Mouse (Mus musculus): Measurements from ENCODE around the gene Morc2b. TPM values are rescaled to one million over a fixed set of nuclear protein-coding genes. Genes with fewer than 3 reads are reported as not detected.
"Not testable (repeated sequence)": the region's sequence is repeated elsewhere in the genome, so short reads cannot be mapped to it uniquely, and the experiment has no call there.

The Morc2b gene
- not detected in 2 replicates for polyA plus RNA-seq (2011; ENCODE audit: insufficient read depth, insufficient read length, low replicate concordance, missing spikeins)

- Histone ChIP-seq H3K27ac (ENCODE audit: control insufficient read depth, insufficient read depth, low read depth, low read length, poor library complexity) (no peak within 1 kb of the TSS), H3K4me3 (replicated peaks; ENCODE audit: control insufficient read depth, low read depth, low read length) (no peak within 1 kb of the TSS), H3K4me1 (ENCODE audit: control insufficient read depth, insufficient read depth, low read length) (no peaks in the 10 kb centered on the region)
- TF ChIP-seq POLR2A (IDR thresholded peaks at IDR 0.05; ENCODE audit: borderline replicate concordance, control insufficient read depth, low read depth, low read length): no peak
- TF ChIP-seq CTCF (IDR thresholded peaks at IDR 0.05; ENCODE audit: control insufficient read depth, insufficient read depth, low read length): no peak
- 76% methylated on average over 18 of the region's 18 CpGs for WGBS
Observed at GRCm38 (mm10) chr17:33139261-33139820, at the start of gene Morc2b. Gene Morc2b (minus strand): TSS chr17:33139683.

DNA sequence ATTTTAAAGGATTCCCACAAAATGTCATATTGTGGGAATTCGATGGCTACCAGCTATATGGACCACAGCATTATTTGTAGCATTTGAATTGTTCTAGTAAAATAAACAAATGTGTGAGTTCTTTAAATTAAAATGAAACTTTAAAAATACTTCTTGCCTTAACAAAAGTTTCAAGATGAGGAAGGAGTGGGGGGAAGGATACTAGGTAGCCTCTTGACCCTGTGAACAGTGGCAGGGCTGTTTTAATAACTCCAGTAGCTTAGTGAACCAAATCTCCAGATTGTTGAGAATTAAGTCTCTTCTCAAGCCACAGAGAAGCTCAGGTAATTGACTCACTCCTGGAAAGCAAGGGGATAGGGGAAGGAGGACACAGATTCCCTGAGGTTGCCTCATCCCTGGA, 28.7 kb upstream of the Morc2b start, which contains the start of gene Olfr55:
Gene Olfr55, plus strand, starts transcription at position 301 of the 400 bp plus-strand sequence.
- H3K4me3 ChIP-seq (replicated peaks; ENCODE audit: control insufficient read depth, low read depth, low read length); H3K4me1 ChIP-seq (ENCODE audit: control insufficient read depth, insufficient read depth, low read length); H3K27ac ChIP-seq (ENCODE audit: control insufficient read depth, insufficient read depth, low read depth, low read length, poor library complexity): not testable (repeated sequence)
- 71% methylated on average over 1 of the region's 1 CpGs for WGBS

DNA sequence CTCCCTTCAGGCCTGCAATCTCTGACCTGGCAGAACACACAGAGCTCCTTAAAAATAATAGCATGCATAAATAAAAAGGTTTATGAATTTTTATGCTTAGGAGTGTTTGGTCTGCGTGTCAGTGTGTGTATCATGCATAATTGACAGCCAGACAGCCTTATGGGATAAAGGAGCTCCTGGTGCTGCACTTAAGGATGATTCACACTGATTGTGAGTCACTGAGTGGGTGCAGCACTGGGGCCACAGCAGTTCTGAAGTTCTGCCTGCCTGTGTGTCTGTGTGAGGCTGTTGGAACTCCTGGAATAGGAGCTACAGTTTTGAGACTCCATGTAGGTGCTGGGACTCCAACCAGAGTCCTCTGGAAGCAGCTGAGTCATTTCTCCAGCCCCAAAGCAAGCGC, 13.2 kb downstream of the Morc2b start:
- 50% methylated on average over 2 of the region's 2 CpGs for WGBS
- TF ChIP-seq CTCF (IDR thresholded peaks at IDR 0.05; ENCODE audit: control insufficient read depth, insufficient read depth, low read length): no peak

DNA sequence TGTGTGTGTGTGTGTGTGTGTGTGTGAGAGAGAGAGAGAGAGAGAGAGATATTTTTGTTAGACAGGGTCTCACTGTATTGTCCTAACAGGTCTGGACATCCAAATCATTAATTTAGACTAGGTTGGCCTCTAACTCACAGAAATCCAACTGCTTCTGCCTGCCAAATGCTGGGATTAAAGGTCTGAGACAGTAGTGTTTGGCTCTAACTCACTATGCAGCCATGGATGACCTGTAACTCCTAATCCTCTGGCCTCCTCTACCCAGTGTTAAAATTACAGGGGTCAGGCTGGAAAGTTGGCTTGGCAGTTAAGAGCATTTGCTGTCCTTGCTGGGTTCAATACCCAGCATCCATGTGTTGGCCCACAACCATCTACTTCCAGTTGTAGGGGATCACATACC, 14.9 kb downstream of the Morc2b start:
- no peak overlapping the region for H3K4me3 ChIP-seq (replicated peaks; ENCODE audit: control insufficient read depth, low read depth, low read length)
- H3K4me1 ChIP-seq (ENCODE audit: control insufficient read depth, insufficient read depth, low read length): no peaks in the 10 kb centered on the region
- no peak for TF ChIP-seq CTCF (IDR thresholded peaks at IDR 0.05; ENCODE audit: control insufficient read depth, insufficient read depth, low read length)
- TF ChIP-seq POLR2A (IDR thresholded peaks at IDR 0.05; ENCODE audit: borderline replicate concordance, control insufficient read depth, low read depth, low read length): no peak
- H3K27ac ChIP-seq (ENCODE audit: control insufficient read depth, insufficient read depth, low read depth, low read length, poor library complexity): no peak overlapping the region

More for the DNA sequence above, 13.2 kb downstream of the Morc2b start:
- Histone ChIP-seq H3K4me1 (ENCODE audit: control insufficient read depth, insufficient read depth, low read length) (no peaks in the 10 kb centered on the region), H3K27ac (ENCODE audit: control insufficient read depth, insufficient read depth, low read depth, low read length, poor library complexity) (no peak overlapping the region), H3K4me3 (replicated peaks; ENCODE audit: control insufficient read depth, low read depth, low read length) (no peak overlapping the region)

GRCm38 (mm10) chr17:33097396-33097795, 42.1 kb downstream of the Morc2b start:
- Histone ChIP-seq H3K4me1 (ENCODE audit: control insufficient read depth, insufficient read depth, low read length) (no peaks in the 10 kb centered on the region; the same call in 1 of the 2 replicates), H3K4me3 (replicated peaks; ENCODE audit: control insufficient read depth, low read depth, low read length) (no peak overlapping the region), H3K27ac (ENCODE audit: control insufficient read depth, insufficient read depth, low read depth, low read length, poor library complexity) (no peak overlapping the region)
- 67% methylated on average over 2 of the region's 2 CpGs for WGBS
- no peak for TF ChIP-seq CTCF (IDR thresholded peaks at IDR 0.05; ENCODE audit: control insufficient read depth, insufficient read depth, low read length)
- no peak for TF ChIP-seq POLR2A (IDR thresholded peaks at IDR 0.05; ENCODE audit: borderline replicate concordance, control insufficient read depth, low read depth, low read length)

GRCm38 (mm10) chr17:33092391-33093193, 46.9 kb downstream of the Morc2b start:
- 3% methylated on average over 31 of the region's 31 CpGs for WGBS
- Histone ChIP-seq H3K4me1 (ENCODE audit: control insufficient read depth, insufficient read depth, low read length) (no peaks in the 10 kb centered on the region; the same call in 1 of the 2 replicates), H3K27ac (ENCODE audit: control insufficient read depth, insufficient read depth, low read depth, low read length, poor library complexity) (peak overlapping the region; percentile 36), H3K4me3 (replicated peaks; ENCODE audit: control insufficient read depth, low read depth, low read length) (peak overlapping the region; percentile 99)
- TF ChIP-seq POLR2A (IDR thresholded peaks at IDR 0.05; ENCODE audit: borderline replicate concordance, control insufficient read depth, low read depth, low read length) (peak; percentile 24; the same call in 1 of the 2 replicates), CTCF (IDR thresholded peaks at IDR 0.05; ENCODE audit: control insufficient read depth, insufficient read depth, low read length) (no peak)

DNA sequence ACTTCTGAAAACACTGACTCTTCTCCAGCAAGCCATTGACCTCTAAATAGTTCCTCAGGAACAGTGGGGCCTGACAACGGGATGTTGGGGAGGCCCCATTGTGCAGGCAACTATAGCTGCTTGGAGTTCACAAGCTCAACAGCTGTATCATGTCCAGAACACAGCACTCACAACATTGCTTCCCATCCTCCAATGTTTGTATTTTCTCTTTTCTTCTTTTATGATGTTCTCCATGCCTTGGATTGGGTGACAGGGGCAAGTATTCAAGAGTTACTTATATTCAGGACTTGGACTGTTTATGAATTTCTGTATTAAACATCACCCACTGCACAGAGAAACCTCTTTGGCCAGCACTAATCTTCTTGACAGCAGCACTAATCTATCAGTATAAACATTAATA, 47.9 kb downstream of the Morc2b start:
- 86% methylated on average over 1 of the region's 1 CpGs for WGBS
- Histone ChIP-seq H3K4me3 (replicated peaks; ENCODE audit: control insufficient read depth, low read depth, low read length) (no peak overlapping the region), H3K27ac (ENCODE audit: control insufficient read depth, insufficient read depth, low read depth, low read length, poor library complexity) (no peak overlapping the region), H3K4me1 (ENCODE audit: control insufficient read depth, insufficient read depth, low read length) (no peaks in the 10 kb centered on the region; the same call in 1 of the 2 replicates)
- TF ChIP-seq POLR2A (IDR thresholded peaks at IDR 0.05; ENCODE audit: borderline replicate concordance, control insufficient read depth, low read depth, low read length) (no peak), CTCF (IDR thresholded peaks at IDR 0.05; ENCODE audit: control insufficient read depth, insufficient read depth, low read length) (no peak)

DNA sequence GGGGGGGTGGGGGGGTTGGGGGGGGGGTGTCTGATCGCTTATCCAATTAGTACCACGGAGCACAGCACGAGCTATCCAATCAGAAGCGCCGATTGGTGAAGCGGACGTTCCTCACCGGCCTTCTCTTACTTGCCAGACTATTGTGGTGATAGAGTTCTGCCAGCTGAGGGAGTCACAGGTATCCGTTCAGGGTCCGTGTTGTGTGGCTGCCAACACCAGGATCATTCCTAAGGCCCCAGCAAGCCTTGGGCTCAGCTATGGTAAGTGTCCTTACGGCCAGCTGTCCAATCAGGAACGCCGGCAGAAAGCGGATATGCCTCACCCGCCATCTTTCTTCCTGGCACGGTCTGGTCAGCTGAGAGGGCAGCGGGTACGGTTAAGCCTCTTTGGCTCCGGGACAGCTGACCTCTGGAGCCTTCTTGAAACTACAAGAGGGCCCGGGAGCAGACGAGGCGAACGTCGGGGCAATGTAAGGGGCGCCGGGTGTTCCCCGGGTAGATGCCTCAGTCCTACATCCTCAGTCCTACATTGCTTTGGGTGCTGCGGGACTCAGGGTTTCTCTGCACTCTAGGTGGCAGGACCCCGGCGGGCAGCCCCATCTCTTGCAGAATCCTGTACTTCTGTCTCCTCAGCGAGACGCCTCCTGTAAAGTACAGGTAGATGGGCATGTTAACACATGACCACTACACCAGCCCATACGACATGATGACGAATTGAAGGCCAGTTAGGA, 50.1 kb downstream of the Morc2b start, which contains the start of gene Zfp563:
Gene Zfp563, plus strand, starts transcription at position 91 of the 730 bp plus-strand sequence.
- no peak for TF ChIP-seq CTCF (IDR thresholded peaks at IDR 0.05; ENCODE audit: control insufficient read depth, insufficient read depth, low read length)
- TF ChIP-seq POLR2A (IDR thresholded peaks at IDR 0.05; ENCODE audit: borderline replicate concordance, control insufficient read depth, low read depth, low read length): peak; percentile 51; the same call in 1 of the 2 replicates
- Histone ChIP-seq H3K4me1 (ENCODE audit: control insufficient read depth, insufficient read depth, low read length) (no peaks in the 10 kb centered on the region; the same call in 1 of the 2 replicates), H3K27ac (ENCODE audit: control insufficient read depth, insufficient read depth, low read depth, low read length, poor library complexity) (peak within 1 kb of the TSS; percentile 39), H3K4me3 (replicated peaks; ENCODE audit: control insufficient read depth, low read depth, low read length) (peak within 1 kb of the TSS; percentile 97)
- 5% methylated on average over 33 of the region's 34 CpGs for WGBS
